Mouse (Mus musculus) spleen, postnatal 36 days (tissue): ENCODE results near the gene Hs3st5.
"Not testable (repeated sequence)": the region's sequence is repeated elsewhere in the genome, so short reads cannot be mapped to it uniquely, and the experiment has no call there.

Experiments used
- DNase-seq, 2 experiments: peaks; one replicate each; pipeline ENCODE4 v3.0.0; 2022; ENCODE audit warnings: low spot score in 2 of 2, mixed read lengths in 1 of 2

Gene Hs3st5

GRCm38 (mm10) chr10:36557673-36558072, 51.1 kb downstream of the Hs3st5 start:
- no peak for DNase-seq

DNA sequence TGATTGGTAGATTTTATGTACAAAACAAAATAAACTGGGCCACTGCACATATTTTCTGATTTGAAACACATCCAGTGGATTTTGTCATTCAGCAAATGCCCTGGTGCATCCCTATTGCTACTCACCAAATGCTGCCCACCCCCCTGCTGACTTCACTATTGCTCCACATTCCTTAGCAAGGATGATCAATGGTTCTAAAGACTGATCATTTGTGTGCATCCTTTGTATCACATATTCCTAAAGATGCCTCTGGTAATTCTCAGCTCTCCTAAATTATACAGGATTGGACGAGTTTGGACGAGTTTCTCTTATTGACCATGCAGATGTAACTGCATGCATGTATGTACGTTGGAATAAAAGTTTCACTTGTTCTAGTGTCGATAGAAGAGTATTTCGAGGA, 52.1 kb downstream of the Hs3st5 start:
- no peak for DNase-seq

- no peak for DNase-seq
These were observed 60.6 kb downstream of the Hs3st5 start for GRCm38 (mm10) chr10:36567258-36567657.

DNA sequence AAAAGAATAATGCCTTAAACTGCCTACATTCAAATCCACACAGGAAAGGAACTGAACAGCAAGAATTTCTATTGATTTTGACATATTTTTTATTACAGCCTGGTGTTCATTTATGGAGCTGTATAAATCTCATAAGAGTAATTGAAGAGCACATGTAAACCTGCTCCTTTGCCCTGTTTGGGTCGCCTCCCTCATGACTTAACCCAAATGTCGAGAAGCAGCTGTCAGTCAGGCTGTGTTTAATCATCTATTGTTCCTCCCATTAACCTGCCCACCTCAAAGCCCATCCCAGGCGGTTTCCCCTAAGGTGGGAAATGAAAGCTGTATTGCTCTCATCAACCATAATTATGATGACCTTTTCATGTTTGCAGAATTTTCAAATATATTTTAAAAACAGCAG, 65.9 kb downstream of the Hs3st5 start:
- no peak for DNase-seq

DNA sequence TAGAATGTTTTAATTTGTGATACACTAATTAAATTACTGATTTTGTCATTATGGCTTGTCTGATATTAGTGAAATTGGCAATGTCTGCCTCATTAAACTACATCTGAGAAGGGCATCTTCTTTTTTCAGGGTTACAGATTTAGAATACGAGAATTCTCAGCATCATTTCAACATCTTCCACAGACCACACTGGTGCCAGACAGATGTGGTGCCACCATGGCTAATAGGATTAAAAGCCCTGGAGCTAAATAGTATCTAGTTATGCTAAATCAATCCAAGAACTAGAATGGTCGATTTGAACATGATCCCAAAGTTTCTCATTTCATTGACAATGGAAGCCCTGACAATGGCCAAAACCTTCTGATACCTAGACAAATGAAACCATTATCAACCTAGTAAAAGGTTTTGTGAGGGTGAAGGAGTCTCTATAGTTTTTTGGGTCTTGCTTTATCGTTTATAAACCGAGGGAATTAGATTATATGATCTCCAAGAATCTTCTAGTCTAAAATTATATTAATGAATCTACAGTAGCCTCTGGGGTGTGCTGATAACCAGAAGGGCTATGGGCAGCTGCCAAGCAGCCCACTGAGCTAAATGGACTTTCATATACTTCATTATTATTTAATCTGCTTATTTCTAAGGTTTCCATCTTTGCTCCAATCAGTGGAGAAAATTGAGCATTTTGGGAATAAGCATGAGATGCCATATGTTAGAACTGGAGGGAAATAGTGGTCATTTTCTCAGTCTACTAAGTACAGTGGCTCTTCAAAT, 71.9 kb downstream of the Hs3st5 start:
- DNase-seq, result no peak

- DNase-seq, result no peak
These were observed 103.8 kb downstream of the Hs3st5 start for GRCm38 (mm10) chr10:36610400-36610799.

- DNase-seq, result not testable (repeated sequence)
These were observed 104.8 kb downstream of the Hs3st5 start for GRCm38 (mm10) chr10:36611415-36611814.

DNA sequence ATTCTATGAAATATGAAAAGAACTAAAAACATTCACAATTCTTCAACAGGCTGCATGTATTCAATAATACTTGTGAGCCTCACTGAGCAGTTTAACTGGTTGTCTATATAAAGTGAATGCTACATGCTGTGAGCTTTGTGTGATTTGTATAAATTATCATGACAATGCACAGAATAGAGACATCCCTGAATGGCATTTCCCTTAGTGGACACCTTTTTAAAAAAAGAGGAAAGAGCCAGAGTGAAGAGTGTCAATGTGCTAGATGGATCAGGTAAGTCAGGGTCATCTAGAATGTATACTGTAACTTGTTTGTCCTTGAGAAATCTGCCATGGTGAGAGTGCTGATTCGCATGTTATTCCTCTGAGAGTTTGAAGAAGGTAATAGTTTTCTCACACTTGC, 116.4 kb downstream of the Hs3st5 start:
- no peak for DNase-seq

- DNase-seq, result no peak
These were observed 121.3 kb downstream of the Hs3st5 start for GRCm38 (mm10) chr10:36627952-36628351.

GRCm38 (mm10) chr10:36631746-36632145, 125.1 kb downstream of the Hs3st5 start:
- no peak for DNase-seq

- no peak for DNase-seq
These were observed 144.0 kb downstream of the Hs3st5 start for GRCm38 (mm10) chr10:36650653-36651052.

- no peak for DNase-seq
These were observed 207.4 kb downstream of the Hs3st5 start for GRCm38 (mm10) chr10:36713974-36714373.

DNA sequence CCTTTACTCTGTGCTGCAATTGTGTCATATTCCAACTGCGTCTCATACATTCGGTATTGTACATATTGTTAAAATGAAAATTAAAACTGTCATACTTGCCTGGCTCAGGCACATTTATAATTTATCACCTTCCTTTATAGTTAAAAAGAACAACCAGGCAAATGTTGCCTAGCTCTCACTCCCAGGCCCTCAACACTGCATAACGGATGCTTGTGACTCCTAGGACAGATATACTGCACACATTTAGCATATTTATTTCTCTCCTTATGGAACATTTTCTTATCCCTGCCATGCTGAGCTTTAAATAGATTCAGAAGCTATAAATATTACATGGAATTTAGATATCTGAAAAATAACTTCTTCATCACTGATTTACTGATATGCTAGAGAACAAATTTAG, 219.6 kb downstream of the Hs3st5 start:
- no peak for DNase-seq

GRCm38 (mm10) chr10:36729361-36730098, 222.9 kb downstream of the Hs3st5 start:
- DNase-seq, result no peak

- DNase-seq, result no peak
These were observed 232.8 kb downstream of the Hs3st5 start for GRCm38 (mm10) chr10:36739375-36739774.

DNA sequence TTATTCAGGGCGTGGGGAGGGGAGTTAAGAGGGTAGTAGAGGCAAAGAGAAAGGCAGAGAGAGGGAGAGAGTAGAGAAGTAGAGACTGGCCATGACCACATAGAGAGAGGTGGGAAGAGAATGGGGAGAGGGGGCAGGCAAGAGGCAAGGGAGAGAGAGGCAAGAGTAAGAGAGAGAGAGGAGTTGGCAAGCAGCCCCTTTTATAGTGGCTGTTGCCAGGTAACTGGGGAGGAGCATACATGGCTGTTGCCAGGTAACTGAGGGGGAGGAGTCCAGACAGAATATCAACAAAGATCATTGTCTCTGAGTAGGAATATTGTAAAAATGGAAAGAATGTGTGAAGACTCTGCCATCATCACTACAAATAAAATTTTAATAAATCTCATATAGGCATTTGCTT, 243.4 kb downstream of the Hs3st5 start:
- DNase-seq, result no peak

DNA sequence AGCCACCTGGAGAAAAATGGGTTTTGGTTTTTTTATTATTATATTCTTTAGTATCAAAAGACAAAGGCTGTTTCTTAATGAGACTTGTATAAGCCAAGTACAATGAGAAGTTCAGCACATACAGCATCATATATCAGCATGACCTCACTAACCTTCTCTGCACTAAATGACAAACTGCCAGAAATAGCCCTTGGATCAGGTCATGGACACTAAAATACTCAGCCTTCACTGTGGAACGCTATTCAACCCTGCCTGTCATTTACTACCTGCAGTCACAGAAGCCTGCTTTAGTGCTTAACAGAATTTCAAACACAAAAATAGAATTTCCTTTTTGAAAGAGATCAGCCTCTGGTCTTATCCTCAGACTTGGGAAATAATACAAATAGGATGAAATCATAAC, 247.9 kb downstream of the Hs3st5 start:
- DNase-seq, result no peak

GRCm38 (mm10) chr10:36773595-36773994, 267.0 kb downstream of the Hs3st5 start:
- DNase-seq, result no peak

- no peak for DNase-seq
These were observed 268.3 kb downstream of the Hs3st5 start for GRCm38 (mm10) chr10:36774898-36775297.

DNA sequence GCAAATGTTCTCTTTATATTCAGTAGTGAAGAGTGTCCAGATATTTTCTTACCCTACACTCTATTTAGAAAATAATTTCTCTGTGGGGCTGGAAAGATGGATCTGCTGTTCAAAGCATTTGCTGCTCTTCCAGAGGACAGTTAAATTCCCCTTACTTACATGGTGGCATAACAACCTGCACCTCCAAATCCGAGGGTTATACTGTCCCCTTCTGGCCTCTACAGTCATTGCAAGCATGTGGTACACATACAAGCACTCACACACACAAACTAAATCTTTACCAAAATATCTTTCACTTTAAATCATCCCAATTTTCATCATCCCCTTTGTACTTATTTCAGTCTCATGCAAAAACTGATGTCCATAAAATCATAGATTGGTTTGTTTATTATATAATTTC, 275.0 kb downstream of the Hs3st5 start:
- no peak for DNase-seq

- DNase-seq, result no peak
These were observed 280.4 kb downstream of the Hs3st5 start for GRCm38 (mm10) chr10:36786970-36787369.

DNA sequence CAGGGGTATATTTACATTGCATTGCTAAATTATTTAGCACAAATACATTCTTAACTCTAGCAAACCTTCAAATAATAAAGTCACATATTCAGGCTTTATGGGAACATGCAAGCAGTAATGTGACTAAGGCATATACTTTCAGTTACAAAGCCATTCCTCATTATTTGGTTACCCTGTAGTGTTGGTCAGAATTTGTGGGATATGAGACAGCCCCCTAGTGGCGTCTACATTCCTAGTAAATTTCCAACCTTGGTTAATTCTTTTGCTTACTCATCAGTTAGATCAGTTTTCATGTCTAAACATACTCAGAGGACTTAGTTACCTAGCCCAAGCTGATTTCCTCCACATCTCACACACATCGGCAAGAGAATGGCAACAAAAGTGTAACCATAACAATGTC, 285.2 kb downstream of the Hs3st5 start:
- no peak for DNase-seq

DNA sequence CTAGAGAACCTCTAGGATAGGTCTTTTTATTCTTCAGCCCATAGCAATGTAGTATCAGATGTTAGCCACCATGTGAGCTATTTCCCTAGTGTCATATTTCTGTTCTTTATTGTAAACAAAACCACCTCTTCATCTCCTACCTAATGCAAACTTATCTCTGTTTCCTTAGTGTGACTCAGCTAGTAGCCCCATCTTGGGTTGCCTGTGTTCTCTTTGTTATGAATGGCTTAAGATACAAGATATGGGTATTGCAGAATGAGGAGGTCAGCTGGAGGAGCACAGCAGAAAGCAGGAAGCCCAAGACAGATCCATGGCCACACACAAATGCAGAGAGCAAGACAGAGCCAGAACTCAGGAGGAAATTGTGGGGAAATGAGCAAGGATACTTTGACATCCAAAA, 288.7 kb downstream of the Hs3st5 start:
- DNase-seq, result no peak
